Mouse (Mus musculus) forebrain, embryonic 13.5 days (tissue): ENCODE data around the gene Fam83d. TPM values are rescaled to one million over a fixed set of nuclear protein-coding genes. Genes with fewer than 3 reads are reported as not detected.

Experiments
- ATAC-seq: fragments of 200-750 bp; cut with Nextera tagmentation; 2 replicates; pipeline ENCODE4 v1.8.0; 2017
- H3K27ac ChIP-seq: fragments of 300-500 bp; sonication (generic); 2 replicates; pipeline ENCODE4 v1.5.1; 2015; ENCODE audit warnings: inconsistent platforms, mild to moderate bottlenecking, moderate library complexity
- H3K27me3 ChIP-seq: fragments of 300-500 bp; sonication (generic); 2 replicates; pipeline ENCODE4 v1.6.1; 2015; ENCODE audit warnings: mild to moderate bottlenecking, inconsistent platforms
- H3K36me3 ChIP-seq: fragments of 300-500 bp; sonication (generic); 2 replicates; pipeline ENCODE4 v1.6.1; 2015; ENCODE audit warnings: mild to moderate bottlenecking, inconsistent platforms; ENCODE audit not compliant: poor library complexity, severe bottlenecking
- H3K4me1 ChIP-seq: fragments of 300-500 bp; sonication (generic); 2 replicates; pipeline ENCODE4 v1.6.1; 2015; ENCODE audit warnings: inconsistent platforms
- H3K4me2 ChIP-seq: fragments of 300-500 bp; sonication (generic); 2 replicates; pipeline ENCODE4 v1.6.1; 2015; ENCODE audit warnings: inconsistent platforms, mild to moderate bottlenecking, moderate library complexity
- H3K4me3 ChIP-seq: fragments of 300-500 bp; sonication (generic); 2 replicates; pipeline ENCODE4 v1.5.1; 2015; ENCODE audit warnings: mild to moderate bottlenecking, inconsistent platforms
- H3K9ac ChIP-seq: fragments of 300-500 bp; sonication (generic); 2 replicates; pipeline ENCODE4 v1.6.1; 2015; ENCODE audit warnings: mild to moderate bottlenecking, inconsistent platforms
- H3K9me3 ChIP-seq: fragments of 300-500 bp; sonication (generic); replicated peaks from 2 replicates; pipeline ENCODE4 v1.6.1; 2016; ENCODE audit warnings: inconsistent platforms
- WGBS: fragments of 180-500 bp; shearing (Covaris S2); methylation state at CpG from one replicate; pipeline ENCODE4 v1.1.7; 2015; 5-methylcytosine and 5-hydroxymethylcytosine counted together
- polyA plus RNA-seq: library from polyadenylated mRNA; unstranded; fragments of >200 nt; fragmentation: Nextera tagmentation; extraction: Ambion mirVana; gene quantifications from 2 replicates; pipeline ENCODE4 v1.2.1, GENCODE M21; 2015

Gene Fam83d
- 38.7 and 39.9 TPM in 2 replicates for polyA plus RNA-seq

- under 1% methylated on average over 48 of the region's 48 CpGs for WGBS
- Histone ChIP-seq H3K9me3 (no peaks in the 10 kb centered on the region), H3K36me3 (peaks cover 3% of the 10 kb centered on the region; the same call in 1 of the 2 replicates), H3K4me3 (peak within 1 kb of the TSS; percentile 72), H3K9ac (peak within 1 kb of the TSS; percentile 81), H3K27ac (peak within 1 kb of the TSS; percentile 59; the same call in 1 of the 2 replicates), H3K4me2 (peak within 1 kb of the TSS; percentile 97), H3K4me1 (peaks cover 45% of the 10 kb centered on the region), H3K27me3 (no peaks in the 10 kb centered on the region)
- ATAC-seq, result peak; percentile 98
Observed at GRCm38 (mm10) chr2:158767742-158768339, at the start of gene Fam83d. TSS of gene Fam83d (plus strand) at chr2:158768093.

GRCm38 (mm10) chr2:158718816-158719549 lies 48.9 kb upstream of the Fam83d start:
- Histone ChIP-seq H3K27me3 (no peaks in the 10 kb centered on the region), H3K4me1 (peaks cover 13% of the 10 kb centered on the region; the same call in 1 of the 2 replicates), H3K9ac (no peak overlapping the region), H3K36me3 (no peaks in the 10 kb centered on the region), H3K4me3 (no peak overlapping the region), H3K9me3 (no peaks in the 10 kb centered on the region), H3K4me2 (no peak overlapping the region), H3K27ac (no peak overlapping the region)
- ATAC-seq, result no peak
- 86% methylated on average over 12 of the region's 12 CpGs for WGBS

GRCm38 (mm10) chr2:158720715-158721370 lies 47.0 kb upstream of the Fam83d start:
- no peak overlapping the region for H3K4me2 ChIP-seq
- no peak overlapping the region for H3K27ac ChIP-seq
- H3K9me3 ChIP-seq, result no peaks in the 10 kb centered on the region
- no peak overlapping the region for H3K9ac ChIP-seq
- no peak overlapping the region for H3K4me3 ChIP-seq
- H3K4me1 ChIP-seq, result peaks cover 12% of the 10 kb centered on the region; the same call in 1 of the 2 replicates
- WGBS, result 76% methylated on average over 16 of the region's 16 CpGs
- no peak for ATAC-seq
- no peaks in the 10 kb centered on the region for H3K27me3 ChIP-seq
- no peaks in the 10 kb centered on the region for H3K36me3 ChIP-seq

- no peak overlapping the region for H3K4me2 ChIP-seq
- no peaks in the 10 kb centered on the region for H3K27me3 ChIP-seq
- H3K27ac ChIP-seq, result no peak overlapping the region
- no peaks in the 10 kb centered on the region for H3K9me3 ChIP-seq
- no peaks in the 10 kb centered on the region for H3K36me3 ChIP-seq
- H3K9ac ChIP-seq, result no peak overlapping the region
- ATAC-seq, result no peak
- 35% methylated on average over 3 of the region's 3 CpGs for WGBS
- H3K4me3 ChIP-seq, result no peak overlapping the region
- H3K4me1 ChIP-seq, result peaks cover 6% of the 10 kb centered on the region; the same call in 1 of the 2 replicates
Observed at GRCm38 (mm10) chr2:158721481-158721880, 46.4 kb upstream of the Fam83d start.

- Histone ChIP-seq H3K9me3 (no peaks in the 10 kb centered on the region), H3K27me3 (no peaks in the 10 kb centered on the region), H3K4me2 (no peak overlapping the region), H3K9ac (no peak overlapping the region), H3K4me1 (peaks cover 6% of the 10 kb centered on the region; the same call in 1 of the 2 replicates), H3K4me3 (no peak overlapping the region), H3K36me3 (no peaks in the 10 kb centered on the region), H3K27ac (no peak overlapping the region)
- WGBS, result 90% methylated on average over 4 of the region's 4 CpGs
- ATAC-seq, result no peak
Observed at GRCm38 (mm10) chr2:158722135-158722534, 45.8 kb upstream of the Fam83d start.

- no peak overlapping the region for H3K4me2 ChIP-seq
- H3K27me3 ChIP-seq, result no peaks in the 10 kb centered on the region
- H3K27ac ChIP-seq, result peak overlapping the region; percentile 35; the same call in 1 of the 2 replicates
- H3K4me3 ChIP-seq, result no peak overlapping the region
- WGBS, result 67% methylated on average over 6 of the region's 6 CpGs
- no peak for ATAC-seq
- H3K4me1 ChIP-seq, result peaks cover 6% of the 10 kb centered on the region; the same call in 1 of the 2 replicates
- no peaks in the 10 kb centered on the region for H3K9me3 ChIP-seq
- no peak overlapping the region for H3K9ac ChIP-seq
- no peaks in the 10 kb centered on the region for H3K36me3 ChIP-seq
Observed at GRCm38 (mm10) chr2:158722991-158723551, 44.8 kb upstream of the Fam83d start.

- ATAC-seq, result no peak
- Histone ChIP-seq H3K36me3 (no peaks in the 10 kb centered on the region), H3K4me1 (peaks cover 6% of the 10 kb centered on the region; the same call in 1 of the 2 replicates), H3K4me3 (no peak overlapping the region), H3K9ac (no peak overlapping the region), H3K27me3 (no peaks in the 10 kb centered on the region), H3K4me2 (no peak overlapping the region), H3K9me3 (no peaks in the 10 kb centered on the region), H3K27ac (no peak overlapping the region)
- WGBS, result 56% methylated on average over 6 of the region's 6 CpGs
Observed at GRCm38 (mm10) chr2:158723806-158724205, 44.1 kb upstream of the Fam83d start.

- ATAC-seq, result no peak
- no peak overlapping the region for H3K9ac ChIP-seq
- H3K27me3 ChIP-seq, result no peaks in the 10 kb centered on the region
- H3K4me3 ChIP-seq, result no peak overlapping the region
- no peak overlapping the region for H3K4me2 ChIP-seq
- 70% methylated on average over 6 of the region's 6 CpGs for WGBS
- peaks cover 3% of the 10 kb centered on the region; the same call in 1 of the 2 replicates for H3K4me1 ChIP-seq
- no peaks in the 10 kb centered on the region for H3K9me3 ChIP-seq
- H3K27ac ChIP-seq, result no peak overlapping the region
- H3K36me3 ChIP-seq, result no peaks in the 10 kb centered on the region
Observed at GRCm38 (mm10) chr2:158726252-158726651, 41.6 kb upstream of the Fam83d start.

GRCm38 (mm10) chr2:158728061-158728815 lies 39.7 kb upstream of the Fam83d start:
- Histone ChIP-seq H3K9ac (no peak overlapping the region), H3K36me3 (no peaks in the 10 kb centered on the region), H3K4me1 (no peaks in the 10 kb centered on the region), H3K4me3 (no peak overlapping the region), H3K27me3 (no peaks in the 10 kb centered on the region), H3K27ac (no peak overlapping the region), H3K4me2 (no peak overlapping the region), H3K9me3 (no peaks in the 10 kb centered on the region)
- no peak for ATAC-seq
- 47% methylated on average over 7 of the region's 7 CpGs for WGBS

GRCm38 (mm10) chr2:158730896-158731295 lies 37.0 kb upstream of the Fam83d start:
- WGBS, result 70% methylated on average over 3 of the region's 3 CpGs
- H3K4me3 ChIP-seq, result no peak overlapping the region
- no peak overlapping the region for H3K9ac ChIP-seq
- ATAC-seq, result no peak
- no peaks in the 10 kb centered on the region for H3K9me3 ChIP-seq
- no peak overlapping the region for H3K27ac ChIP-seq
- H3K4me2 ChIP-seq, result no peak overlapping the region
- H3K4me1 ChIP-seq, result no peaks in the 10 kb centered on the region
- no peaks in the 10 kb centered on the region for H3K36me3 ChIP-seq
- H3K27me3 ChIP-seq, result no peaks in the 10 kb centered on the region

- H3K27me3 ChIP-seq, result no peaks in the 10 kb centered on the region
- H3K9me3 ChIP-seq, result no peaks in the 10 kb centered on the region
- 91% methylated on average over 9 of the region's 9 CpGs for WGBS
Observed at GRCm38 (mm10) chr2:158732521-158732920, 35.4 kb upstream of the Fam83d start.

More at GRCm38 (mm10) chr2:158732521-158732920, 35.4 kb upstream of the Fam83d start:
- no peak for ATAC-seq
- Histone ChIP-seq H3K4me3 (no peak overlapping the region), H3K27ac (no peak overlapping the region), H3K36me3 (no peaks in the 10 kb centered on the region), H3K4me2 (no peak overlapping the region), H3K9ac (no peak overlapping the region), H3K4me1 (no peaks in the 10 kb centered on the region)
